Mouse (Mus musculus): ENCODE results near the gene H1foo. TPM values are rescaled to one million over a fixed set of nuclear protein-coding genes. Genes with fewer than 3 reads are reported as not detected.
A peak's percentile ranks its signal among the peaks of the same experiment; 100 is the strongest.

The H1foo gene
- polyA plus RNA-seq, 2 experiments from 2014 or later: not detected

GRCm38 (mm10) chr6:115927292-115928242 is 17.2 kb upstream of the H1foo start:
- ATAC-seq: no peak

- ATAC-seq: no peak
Measured at GRCm38 (mm10) chr6:115930018-115930417, 14.7 kb upstream of the H1foo start.

GRCm38 (mm10) chr6:115931639-115932038 is 13.1 kb upstream of the H1foo start, which contains the start of gene Rho:
TSS of gene Rho (plus strand) at chr6:115931748.
- ATAC-seq: no peak

GRCm38 (mm10) chr6:115932391-115932790 is 12.3 kb upstream of the H1foo start:
- no peak for ATAC-seq

GRCm38 (mm10) chr6:115935544-115935943 is 9.2 kb upstream of the H1foo start:
- no peak for ATAC-seq

- ATAC-seq: no peak
Measured at GRCm38 (mm10) chr6:115938011-115938410, 6.7 kb upstream of the H1foo start.

- no peak for ATAC-seq
Measured at GRCm38 (mm10) chr6:115938798-115939197, 5.9 kb upstream of the H1foo start.

GRCm38 (mm10) chr6:115940603-115941002 is 4.1 kb upstream of the H1foo start:
- ATAC-seq: no peak

- no peak for ATAC-seq
Measured at GRCm38 (mm10) chr6:115941128-115941527, 3.6 kb upstream of the H1foo start.

- ATAC-seq: no peak
Measured at GRCm38 (mm10) chr6:115943498-115944427, 975 bp upstream of the H1foo start.

GRCm38 (mm10) chr6:115945633-115946032 is 895 bp downstream of the H1foo start:
- ATAC-seq: peak; percentile 86

- ATAC-seq: peak; percentile 28
Measured at GRCm38 (mm10) chr6:115946389-115946788, 1.7 kb downstream of the H1foo start.

- ATAC-seq: no peak
Measured at GRCm38 (mm10) chr6:115954506-115955074, 9.9 kb downstream of the H1foo start.

- no peak for ATAC-seq
Measured at GRCm38 (mm10) chr6:115955169-115955568, 10.4 kb downstream of the H1foo start.

- no peak for ATAC-seq
Measured at GRCm38 (mm10) chr6:115955664-115956063, 10.9 kb downstream of the H1foo start.

GRCm38 (mm10) chr6:115956418-115956921 is 11.7 kb downstream of the H1foo start:
- ATAC-seq: no peak

GRCm38 (mm10) chr6:115956922-115957601 is 12.3 kb downstream of the H1foo start:
- ATAC-seq: no peak

GRCm38 (mm10) chr6:115957681-115958080 is 12.9 kb downstream of the H1foo start:
- no peak for ATAC-seq

- no peak for ATAC-seq
Measured at GRCm38 (mm10) chr6:115958445-115958844, 13.7 kb downstream of the H1foo start.

GRCm38 (mm10) chr6:115959151-115959691 is 14.5 kb downstream of the H1foo start:
- ATAC-seq: no peak

- no peak for ATAC-seq
Measured at GRCm38 (mm10) chr6:115960322-115960721, 15.6 kb downstream of the H1foo start.

- no peak for ATAC-seq
Measured at GRCm38 (mm10) chr6:115961743-115962142, 17.0 kb downstream of the H1foo start.
